Mouse (Mus musculus) cerebellum, adult 2 months (tissue): Measurements from ENCODE around the gene Zic2.

Experiments
- CTCF ChIP-seq: fragments of 200-500 bp; IDR thresholded peaks from 2 replicates; pipeline ENCODE4 v1.5.1; 2011; ENCODE audit warnings: low read depth, mild to moderate bottlenecking, control low read depth, low read length, moderate library complexity, borderline replicate concordance; ENCODE audit not compliant: insufficient read depth
- POLR2A ChIP-seq: fragments of 200-500 bp; IDR thresholded peaks from 2 replicates; pipeline ENCODE4 v1.6.1; 2011; ENCODE audit warnings: low read length, control low read depth, borderline replicate concordance; ENCODE audit not compliant: insufficient read depth

- TF ChIP-seq CTCF (no peak), POLR2A (no peak)
Observed at GRCm38 (mm10) chr14:122491521-122491920, 16.3 kb downstream of the Zic2 start.
